Mouse (Mus musculus) midbrain, embryonic 13.5 days (tissue): ENCODE measurements around the gene Ccdc28b. TPM values are rescaled to one million over a fixed set of nuclear protein-coding genes. Genes with fewer than 3 reads are reported as not detected.

ENCODE experiments used
- ATAC-seq: fragments of 200-750 bp; cut with Nextera tagmentation; 2 replicates; pipeline ENCODE4 v1.8.0; 2017; ENCODE audit warnings: mild to moderate bottlenecking, moderate TSS enrichment, moderate library complexity
- H3K27ac ChIP-seq: fragments of 300-500 bp; sonication (generic); 2 replicates; pipeline ENCODE4 v1.5.1; 2015; ENCODE audit warnings: inconsistent platforms, mild to moderate bottlenecking, moderate library complexity
- H3K27me3 ChIP-seq: fragments of 300-500 bp; sonication (generic); 2 replicates; pipeline ENCODE4 v1.6.1; 2015; ENCODE audit warnings: mild to moderate bottlenecking, inconsistent platforms
- H3K36me3 ChIP-seq: fragments of 300-500 bp; sonication (generic); 2 replicates; pipeline ENCODE4 v1.6.1; 2015; ENCODE audit warnings: mild to moderate bottlenecking, inconsistent platforms
- H3K4me1 ChIP-seq: fragments of 300-500 bp; sonication (generic); replicated peaks from 2 replicates; pipeline ENCODE4 v1.6.1; 2015; ENCODE audit warnings: inconsistent platforms
- H3K4me2 ChIP-seq: fragments of 300-500 bp; sonication (generic); replicated peaks from 2 replicates; pipeline ENCODE4 v1.6.1; 2015; ENCODE audit warnings: moderate library complexity, mild to moderate bottlenecking, inconsistent platforms
- H3K4me3 ChIP-seq: fragments of 300-500 bp; sonication (generic); replicated peaks from 2 replicates; pipeline ENCODE4 v1.5.1; 2015; ENCODE audit warnings: mild to moderate bottlenecking, inconsistent platforms
- H3K9ac ChIP-seq: fragments of 300-500 bp; sonication (generic); replicated peaks from 2 replicates; pipeline ENCODE4 v1.6.1; 2015; ENCODE audit warnings: mild to moderate bottlenecking, inconsistent platforms
- H3K9me3 ChIP-seq: fragments of 300-500 bp; sonication (generic); 2 replicates; pipeline ENCODE4 v1.6.1; 2016; ENCODE audit warnings: mild to moderate bottlenecking, inconsistent platforms
- WGBS: fragments of 180-500 bp; shearing (Covaris S2); methylation state at CpG from one replicate; pipeline ENCODE4 v1.1.7; 2015; 5-methylcytosine and 5-hydroxymethylcytosine counted together
- polyA plus RNA-seq: library from polyadenylated mRNA; unstranded; fragments of >200 nt; fragmentation: Nextera tagmentation; extraction: Ambion mirVana; gene quantifications from 2 replicates; pipeline ENCODE4 v1.2.1, GENCODE M21; 2015

The Ccdc28b gene
- polyA plus RNA-seq, 1 experiment from 2014 or later = 137 TPM

DNA sequence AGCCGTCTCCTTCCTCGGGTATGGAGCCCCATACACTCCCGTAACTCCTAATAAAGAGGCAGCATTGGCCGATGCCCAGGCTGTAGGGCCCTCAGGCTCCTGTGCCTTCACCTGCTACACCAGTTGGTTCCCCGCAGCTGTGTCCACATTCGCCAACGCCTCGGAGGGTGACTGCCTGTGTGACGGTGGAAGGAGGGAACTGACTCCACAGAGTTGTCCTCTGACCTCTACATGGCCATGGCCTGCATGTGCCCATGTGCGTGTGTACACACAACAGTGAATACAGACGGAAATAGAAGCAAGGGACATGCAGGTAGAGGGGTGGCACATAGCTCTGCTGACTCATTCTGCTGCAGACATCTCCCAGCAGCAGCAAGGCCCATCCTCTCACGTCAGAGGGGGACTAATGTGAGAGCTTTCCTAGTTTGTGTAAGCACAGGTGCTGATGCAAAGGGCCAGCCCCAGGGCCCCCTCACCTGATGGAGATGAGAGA lies 14.6 kb downstream of the Ccdc28b start:
- peaks cover 58% of the 10 kb centered on the region for H3K36me3 ChIP-seq
- ATAC-seq = peak; percentile 47
- H3K27ac ChIP-seq = no peak overlapping the region
- H3K27me3 ChIP-seq = no peaks in the 10 kb centered on the region
- H3K9me3 ChIP-seq = no peaks in the 10 kb centered on the region
- no peak overlapping the region for H3K9ac ChIP-seq
- 89% methylated on average over 12 of the region's 12 CpGs for WGBS
- no peak overlapping the region for H3K4me2 ChIP-seq
- no peak overlapping the region for H3K4me3 ChIP-seq
- H3K4me1 ChIP-seq = no peaks in the 10 kb centered on the region

GRCm38 (mm10) chr4:129608426-129609025 lies 15.2 kb downstream of the Ccdc28b start:
- Histone ChIP-seq H3K9ac (peak overlapping the region; percentile 42), H3K36me3 (peaks cover 58% of the 10 kb centered on the region)
- WGBS = 36% methylated on average over 7 of the region's 7 CpGs

GRCm38 (mm10) chr4:129600233-129601158 lies 23.3 kb downstream of the Ccdc28b start, which contains the start of the genes Eif3i and Tmem234:
Eif3i (minus strand) TSS chr4:129600648.
Tmem234 (plus strand) TSS chr4:129600668.
- peak; percentile 91 for ATAC-seq
- under 1% methylated on average over 72 of the region's 74 CpGs for WGBS
- peaks cover 56% of the 10 kb centered on the region for H3K36me3 ChIP-seq

More at GRCm38 (mm10) chr4:129608426-129609025, 15.2 kb downstream of the Ccdc28b start:
- Histone ChIP-seq H3K27ac (peak overlapping the region; percentile 44; the same call in 1 of the 2 replicates), H3K27me3 (no peaks in the 10 kb centered on the region), H3K9me3 (no peaks in the 10 kb centered on the region), H3K4me1 (no peaks in the 10 kb centered on the region), H3K4me3 (no peak overlapping the region), H3K4me2 (no peak overlapping the region)
- ATAC-seq = peak; percentile 87

DNA sequence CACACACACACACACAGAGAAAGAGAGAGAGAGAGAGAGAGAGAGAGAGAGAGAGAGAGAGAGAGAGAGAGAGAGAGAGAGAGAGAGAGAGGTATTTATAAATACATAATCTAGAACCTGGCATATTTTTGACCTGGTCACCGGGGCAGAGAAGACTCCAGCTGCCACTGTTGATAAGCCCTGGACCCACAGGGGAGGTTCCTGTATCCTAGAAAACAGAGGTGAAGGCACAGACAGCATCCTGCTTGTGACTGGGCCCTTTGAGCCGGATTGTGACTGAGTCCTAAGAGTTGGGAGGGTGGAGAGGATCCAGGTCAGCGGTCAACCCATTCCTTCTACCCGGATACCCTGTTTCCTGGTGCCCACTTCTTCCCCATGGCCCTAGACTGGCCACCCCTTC lies 34.9 kb downstream of the Ccdc28b start:
- Histone ChIP-seq H3K4me2 (no peak overlapping the region), H3K4me1 (peaks cover 9% of the 10 kb centered on the region; the same call in 1 of the 2 replicates), H3K9ac (no peak overlapping the region), H3K27me3 (0 out of 2 replicates have a peak, but pooled peaks cover 2% of the 10 kb centered on the region), H3K36me3 (peaks cover 39% of the 10 kb centered on the region), H3K4me3 (no peak overlapping the region), H3K27ac (no peak overlapping the region), H3K9me3 (no peaks in the 10 kb centered on the region)
- WGBS = 81% methylated on average over 4 of the region's 4 CpGs
- no peak for ATAC-seq

More at GRCm38 (mm10) chr4:129600233-129601158, 23.3 kb downstream of the Ccdc28b start, which contains the start of the genes Eif3i and Tmem234:
- Histone ChIP-seq H3K4me1 (peaks cover 33% of the 10 kb centered on the region), H3K27ac (peak within 1 kb of the TSS; percentile 64), H3K4me3 (peak within 1 kb of the TSS; percentile 99), H3K4me2 (peak within 1 kb of the TSS; percentile 86), H3K9ac (peak within 1 kb of the TSS; percentile 96), H3K27me3 (no peaks in the 10 kb centered on the region), H3K9me3 (no peaks in the 10 kb centered on the region)

DNA sequence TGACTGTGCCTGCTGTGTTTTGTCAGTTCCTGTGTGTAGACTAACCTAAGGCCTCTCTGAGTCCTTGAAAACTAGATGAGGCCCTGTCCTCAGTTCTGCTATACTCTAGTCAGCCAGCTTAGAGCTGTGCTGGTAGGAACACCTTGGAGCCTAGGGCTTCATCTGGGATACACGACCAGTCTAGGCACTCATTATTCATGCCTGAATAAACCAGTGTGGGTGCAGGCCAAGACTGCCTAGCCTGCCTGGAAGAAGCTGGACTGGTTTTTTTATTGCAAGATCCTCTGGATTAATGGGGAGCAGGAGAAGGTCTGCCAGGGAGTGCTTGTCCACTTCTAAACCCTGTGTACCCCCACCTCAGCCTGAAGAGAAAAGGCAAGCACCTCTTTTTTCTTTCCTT lies 36.8 kb downstream of the Ccdc28b start:
- Histone ChIP-seq H3K27ac (no peak overlapping the region), H3K9me3 (no peaks in the 10 kb centered on the region), H3K27me3 (0 out of 2 replicates have a peak, but pooled peaks cover 2% of the 10 kb centered on the region), H3K4me2 (no peak overlapping the region), H3K4me1 (peaks cover 9% of the 10 kb centered on the region; the same call in 1 of the 2 replicates), H3K9ac (no peak overlapping the region), H3K36me3 (peaks cover 19% of the 10 kb centered on the region), H3K4me3 (no peak overlapping the region)
- ATAC-seq = no peak
- 42% methylated on average over 1 of the region's 1 CpGs for WGBS

DNA sequence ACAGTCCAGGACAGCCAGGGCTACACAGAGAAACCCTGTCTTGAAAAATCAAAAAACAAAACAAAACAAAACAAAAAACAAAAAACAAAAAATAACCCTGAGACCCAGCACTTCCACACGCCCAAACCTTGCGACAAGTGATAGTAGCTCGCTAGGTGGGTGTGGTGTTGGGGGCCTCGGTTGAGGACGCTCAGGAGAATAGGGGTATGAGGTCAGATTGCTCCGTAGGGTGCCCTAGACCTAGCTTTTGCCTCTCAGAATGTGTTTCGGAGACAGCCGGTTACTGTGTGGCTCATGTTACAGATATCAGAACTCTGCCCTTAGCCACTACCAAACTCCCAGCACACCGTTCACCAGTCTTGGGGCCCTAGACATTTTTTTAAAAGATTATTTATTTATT lies 38.0 kb downstream of the Ccdc28b start:
- no peak overlapping the region; the same call in 1 of the 2 replicates for H3K4me2 ChIP-seq
- 0 out of 2 replicates have a peak, but pooled peaks cover 2% of the 10 kb centered on the region for H3K27me3 ChIP-seq
- no peak overlapping the region for H3K9ac ChIP-seq
- peaks cover 8% of the 10 kb centered on the region for H3K36me3 ChIP-seq
- ATAC-seq = no peak
- no peak overlapping the region for H3K27ac ChIP-seq
- H3K4me1 ChIP-seq = peaks cover 9% of the 10 kb centered on the region; the same call in 1 of the 2 replicates
- 85% methylated on average over 9 of the region's 9 CpGs for whole genome bisulfite sequencing
- H3K4me3 ChIP-seq = no peak overlapping the region
- H3K9me3 ChIP-seq = no peaks in the 10 kb centered on the region

DNA sequence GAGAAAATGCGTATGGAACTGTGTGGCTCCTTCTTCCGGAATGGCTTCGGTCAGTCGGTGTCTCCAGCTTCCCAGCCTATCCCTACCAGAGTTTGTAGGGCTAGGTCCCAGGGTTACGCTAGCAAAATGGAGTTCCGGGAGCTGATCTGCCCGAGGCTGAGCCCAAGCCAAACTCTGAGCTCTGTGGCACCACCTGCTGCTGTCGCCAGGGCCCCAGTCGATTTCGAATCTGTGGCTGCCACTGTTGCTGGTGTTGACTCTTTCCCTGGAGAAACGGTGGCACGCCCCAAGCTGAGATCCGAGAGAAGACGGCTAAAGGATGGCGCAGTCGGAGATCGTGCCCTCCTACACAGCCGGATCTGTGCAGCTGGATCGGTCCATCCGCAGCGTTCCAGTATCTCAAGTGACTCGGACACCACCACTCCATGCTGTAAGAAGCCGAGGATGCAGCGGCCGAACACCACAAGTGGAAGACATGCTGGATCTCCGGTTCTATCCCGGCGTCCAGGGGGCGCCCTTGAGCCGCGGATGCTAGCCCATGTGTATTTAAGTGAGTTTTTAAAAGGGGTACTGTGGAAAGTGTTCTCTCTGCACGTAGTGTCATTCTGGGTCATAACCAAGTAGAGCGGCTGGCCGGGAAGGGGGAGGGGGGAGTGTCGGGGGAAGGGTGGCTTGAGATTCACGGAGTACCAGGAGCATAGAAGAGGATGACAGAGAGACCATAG lies 38.7 kb downstream of the Ccdc28b start:
- H3K4me1 ChIP-seq = peaks cover 9% of the 10 kb centered on the region; the same call in 1 of the 2 replicates
- WGBS = 3% methylated on average over 36 of the region's 36 CpGs
- peak overlapping the region; percentile 57 for H3K4me2 ChIP-seq
- 0 out of 2 replicates have a peak, but pooled peaks cover under 1% of the 10 kb centered on the region for H3K36me3 ChIP-seq
- no peak overlapping the region for H3K27ac ChIP-seq
- H3K9ac ChIP-seq = peak overlapping the region; percentile 50
- no peaks in the 10 kb centered on the region for H3K9me3 ChIP-seq
- H3K4me3 ChIP-seq = peak overlapping the region; percentile 34
- 0 out of 2 replicates have a peak, but pooled peaks cover 2% of the 10 kb centered on the region for H3K27me3 ChIP-seq
- peak; percentile 60; the same call in 1 of the 2 replicates for ATAC-seq

GRCm38 (mm10) chr4:129584370-129584769 lies 39.4 kb downstream of the Ccdc28b start:
- Histone ChIP-seq H3K9me3 (no peaks in the 10 kb centered on the region), H3K9ac (no peak overlapping the region), H3K27ac (no peak overlapping the region), H3K4me3 (no peak overlapping the region), H3K4me2 (peak overlapping the region; percentile 57), H3K27me3 (0 out of 2 replicates have a peak, but pooled peaks cover 2% of the 10 kb centered on the region), H3K36me3 (no peaks in the 10 kb centered on the region), H3K4me1 (peaks cover 9% of the 10 kb centered on the region; the same call in 1 of the 2 replicates)
- WGBS = 78% methylated on average over 1 of the region's 1 CpGs
- ATAC-seq = no peak

- 79% methylated on average over 1 of the region's 1 CpGs for WGBS
- H3K27ac ChIP-seq = no peak overlapping the region
- H3K36me3 ChIP-seq = no peaks in the 10 kb centered on the region
- H3K9ac ChIP-seq = no peak overlapping the region
- no peak for ATAC-seq
- H3K27me3 ChIP-seq = 0 out of 2 replicates have a peak, but pooled peaks cover 2% of the 10 kb centered on the region
- no peak overlapping the region for H3K4me3 ChIP-seq
- H3K9me3 ChIP-seq = no peaks in the 10 kb centered on the region
- peaks cover 10% of the 10 kb centered on the region; the same call in 1 of the 2 replicates for H3K4me1 ChIP-seq
- H3K4me2 ChIP-seq = no peak overlapping the region
Measured at GRCm38 (mm10) chr4:129582251-129582650, 41.5 kb downstream of the Ccdc28b start.

DNA sequence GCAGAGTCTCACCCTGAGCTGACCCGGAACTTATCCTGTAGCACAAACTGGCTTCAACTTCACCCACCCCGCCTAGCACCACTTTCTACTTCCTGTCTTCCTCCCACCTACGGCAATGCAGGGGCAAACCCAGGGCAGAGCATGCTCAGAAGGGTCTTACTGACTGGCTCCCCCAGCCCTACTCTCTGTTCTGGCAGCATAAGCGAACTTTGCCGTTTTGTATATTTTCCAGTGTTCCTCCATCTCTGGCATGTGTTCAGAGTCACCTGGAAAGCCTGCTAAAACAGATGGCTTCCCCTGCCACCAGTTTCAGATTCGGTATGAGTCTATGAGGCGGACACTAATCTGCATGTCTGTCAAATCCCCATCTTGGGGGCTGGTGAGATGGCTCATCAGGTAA lies 43.4 kb downstream of the Ccdc28b start:
- no peak overlapping the region for H3K27ac ChIP-seq
- 70% methylated on average over 7 of the region's 7 CpGs for WGBS
- no peak overlapping the region for H3K9ac ChIP-seq
- no peak overlapping the region for H3K4me2 ChIP-seq
- no peak overlapping the region for H3K4me3 ChIP-seq
- no peaks in the 10 kb centered on the region for H3K36me3 ChIP-seq
- H3K9me3 ChIP-seq = no peaks in the 10 kb centered on the region
- H3K4me1 ChIP-seq = peaks cover 15% of the 10 kb centered on the region; the same call in 1 of the 2 replicates
- ATAC-seq = no peak
- 0 out of 2 replicates have a peak, but pooled peaks cover 2% of the 10 kb centered on the region for H3K27me3 ChIP-seq

DNA sequence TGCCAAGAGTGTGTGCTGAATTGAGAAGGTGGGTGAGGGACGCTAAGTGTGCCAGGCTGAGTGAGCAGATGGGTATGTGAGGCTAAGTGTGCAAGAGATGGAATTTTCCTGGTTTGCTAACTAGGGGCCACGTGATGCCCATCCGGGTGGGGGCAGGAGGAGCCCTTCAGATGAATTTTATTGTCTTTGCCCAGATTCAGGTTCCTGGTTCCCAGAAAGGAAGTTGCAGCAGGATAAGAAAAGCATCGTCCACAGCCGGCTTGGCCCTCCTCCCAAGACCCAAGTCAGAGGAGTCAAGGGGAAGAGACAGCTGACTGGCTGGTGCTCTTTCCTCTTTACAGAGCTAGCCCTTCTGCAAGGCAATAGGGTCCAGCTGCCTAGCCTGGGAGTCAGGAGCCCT lies 45.3 kb downstream of the Ccdc28b start, which contains the start of gene Fam167b:
Gene Fam167b, minus strand, starts transcription at position 84 of the 400 bp plus-strand sequence.
- ATAC-seq = no peak
- H3K4me3 ChIP-seq = no peak within 1 kb of the TSS

More for the DNA sequence above, 45.3 kb downstream of the Ccdc28b start, which contains the start of gene Fam167b:
- 90% methylated on average over 5 of the region's 5 CpGs for WGBS
- H3K27me3 ChIP-seq = no peaks in the 10 kb centered on the region
- no peak within 1 kb of the TSS for H3K27ac ChIP-seq
- H3K36me3 ChIP-seq = no peaks in the 10 kb centered on the region
- no peaks in the 10 kb centered on the region for H3K9me3 ChIP-seq
- H3K4me2 ChIP-seq = 0 out of 2 replicates have a peak within 1 kb of the TSS, but pooled peaks have one; percentile 19
- H3K9ac ChIP-seq = no peak within 1 kb of the TSS
- H3K4me1 ChIP-seq = peaks cover 6% of the 10 kb centered on the region; the same call in 1 of the 2 replicates
